Mouse (Mus musculus) left cerebral cortex, adult 2 months (tissue): Measurements from ENCODE around the gene Thap12. TPM values are rescaled to one million over a fixed set of nuclear protein-coding genes. Genes with fewer than 3 reads are reported as not detected.

Source experiments
- DNase-seq, 2 experiments: peaks; one replicate each; pipeline ENCODE4 v3.0.0; 2021 to 2022; ENCODE audit warnings: low spot score in 2 of 2, mixed read lengths in 1 of 2; ENCODE audit errors: extremely low spot score in 1 of 2
- H3K27ac ChIP-seq: fragments of 200-600 bp; 2 replicates; pipeline ENCODE4 v1.8.1; 2022
- H3K4me3 ChIP-seq: fragments of 200-600 bp; 2 replicates; pipeline ENCODE4 v1.8.1; 2022
- CTCF ChIP-seq: fragments of 200-600 bp; IDR thresholded peaks from 2 replicates; pipeline ENCODE4 v1.8.1; 2022; ENCODE audit warnings: antibody characterized with exemption, mild to moderate bottlenecking, moderate library complexity
- intact Hi-C: fragments of 180-260 bp; cut with DNase I; formaldehyde crosslinking; loops from one replicate; pipeline ENCODE4 v1.15.1; 2025
- total RNA-seq, 2 experiments: library from RNA; stranded (reverse); gene quantifications; 2 replicates each; pipeline ENCODE4 v1.2.3; 2021

The Thap12 gene
- total RNA-seq, 2 experiments from 2014 or later: 57.7 to 61.2 TPM

DNA sequence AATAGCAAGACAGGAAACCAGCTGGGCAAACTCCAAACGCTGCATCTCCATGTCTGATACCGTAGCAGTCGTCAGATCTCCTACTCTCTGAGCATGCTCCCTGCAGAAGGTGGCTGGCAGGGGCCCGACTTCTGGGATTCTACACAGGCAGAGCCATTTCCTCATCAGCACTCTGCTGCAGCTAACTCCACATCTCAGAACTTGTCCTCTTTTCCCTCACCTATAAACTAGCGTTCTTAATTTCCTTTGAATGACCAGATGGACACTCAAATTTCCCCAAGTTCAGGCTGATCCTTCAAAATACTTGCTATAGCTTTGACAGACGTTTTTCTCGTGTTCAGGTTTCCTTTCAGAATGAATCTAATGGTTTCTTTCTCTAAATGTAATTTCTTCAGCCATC, 1.1 kb upstream of the Thap12 start:
- intact Hi-C loops: no loop called here
- DNase-seq: no peak
- no peak for TF ChIP-seq CTCF
- no peak overlapping the region for H3K27ac ChIP-seq
- H3K4me3 ChIP-seq: peak overlapping the region; percentile 99; the same call in 1 of the 2 replicates

DNA sequence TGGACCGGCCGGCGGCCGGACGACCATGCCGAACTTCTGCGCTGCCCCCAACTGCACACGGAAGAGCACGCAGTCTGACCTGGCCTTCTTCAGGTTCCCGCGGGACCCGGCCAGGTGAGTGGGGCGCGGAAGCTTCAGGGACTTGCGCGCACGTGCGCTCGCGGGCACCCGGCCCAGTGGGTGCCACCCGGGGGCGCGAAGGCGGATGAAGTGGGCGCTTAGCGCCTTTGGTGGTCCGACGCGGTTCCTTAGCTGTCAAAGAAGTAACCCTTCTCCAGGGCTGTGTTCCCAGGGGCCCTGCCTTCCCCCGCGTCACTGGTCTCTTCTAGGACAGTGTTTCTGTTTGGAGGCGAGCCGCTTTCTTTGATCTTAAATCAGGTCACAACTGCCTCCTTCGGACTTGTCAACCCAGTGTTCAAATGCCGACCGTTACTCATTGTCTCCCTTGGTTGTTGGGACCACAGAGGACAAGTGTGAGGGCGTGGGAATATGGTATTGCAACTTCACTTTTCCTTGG, 520 bp downstream of the Thap12 start:
- H3K4me3 ChIP-seq: peak overlapping the region; percentile 99
- peak in 1 of 2 experiments; percentile 28 for DNase-seq
- TF ChIP-seq CTCF: no peak
- intact Hi-C loops: loop anchor here (1.0 kb wide), 1 partner anchor 47 kb away; the partner anchor contains the start of gene Emsy
- H3K27ac ChIP-seq: peak overlapping the region; percentile 80

DNA sequence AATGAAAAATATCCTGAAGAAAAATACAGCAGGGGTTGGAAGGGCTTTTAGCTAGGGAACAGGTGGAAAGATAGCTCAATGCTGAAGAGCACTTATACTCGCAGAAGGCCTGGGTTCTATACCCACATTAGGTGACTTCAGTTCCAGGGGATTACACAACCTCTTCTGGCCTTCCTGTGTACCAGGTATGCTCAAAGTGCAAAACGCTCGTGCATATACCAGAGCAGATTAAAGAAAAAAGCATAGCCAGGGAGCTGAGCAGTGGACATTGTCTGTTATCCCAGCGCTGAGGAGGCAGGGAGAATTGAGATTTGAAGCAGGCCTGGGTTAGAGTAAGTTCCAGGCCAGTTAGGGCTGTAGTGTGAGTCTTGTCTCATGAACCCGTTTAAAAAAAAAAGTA, 1.4 kb downstream of the Thap12 start:
- no peak overlapping the region for H3K27ac ChIP-seq
- TF ChIP-seq CTCF: no peak
- DNase-seq: no peak
- H3K4me3 ChIP-seq: peak overlapping the region; percentile 99; the same call in 1 of the 2 replicates
- intact Hi-C loops: no loop called here

DNA sequence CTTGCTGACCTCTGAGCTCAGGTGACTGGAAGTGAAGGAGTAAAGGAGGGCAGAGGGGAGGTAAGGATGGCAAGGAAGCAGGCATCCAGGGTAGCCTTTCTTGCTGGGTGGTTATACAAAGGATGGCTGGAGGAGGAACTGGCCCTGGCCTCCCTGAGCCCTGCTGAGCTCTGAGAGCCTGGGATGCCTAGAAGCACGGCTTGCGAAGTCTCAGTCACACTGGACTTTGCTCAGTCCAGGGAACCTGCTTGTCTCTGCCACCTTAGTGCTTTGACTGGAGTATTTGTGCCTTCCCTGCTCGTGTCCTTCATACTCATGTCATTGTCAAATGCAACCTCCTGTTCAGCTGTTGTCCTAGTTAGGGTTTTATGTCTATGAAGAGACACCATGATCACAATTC, 10.8 kb downstream of the Thap12 start:
- no peak overlapping the region for H3K27ac ChIP-seq
- TF ChIP-seq CTCF: no peak
- no peak for DNase-seq

DNA sequence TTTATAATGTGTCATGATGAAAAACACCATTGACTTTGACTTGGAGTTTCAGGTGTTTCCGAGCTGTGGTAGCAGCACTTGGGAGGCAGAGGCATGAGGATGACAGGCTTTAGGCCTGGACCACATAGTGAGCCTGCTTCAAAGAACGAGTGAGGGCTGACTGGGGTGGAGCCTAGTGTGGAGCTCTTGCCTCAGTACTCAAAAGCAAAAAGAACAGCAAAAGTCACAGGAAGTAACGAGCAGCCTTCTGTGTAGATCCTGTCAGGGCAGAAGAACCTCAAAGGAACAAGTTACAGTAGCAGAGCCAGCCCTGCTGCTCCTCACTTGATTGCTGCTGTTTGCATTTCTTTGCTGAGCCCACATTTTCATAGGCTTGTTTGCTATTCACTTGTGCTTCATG, 14.5 kb downstream of the Thap12 start:
- intact Hi-C loops: no loop called here
- TF ChIP-seq CTCF: no peak
- DNase-seq: no peak
- Histone ChIP-seq H3K27ac (no peak overlapping the region), H3K4me3 (no peak overlapping the region)

More for the DNA sequence above, 10.8 kb downstream of the Thap12 start:
- intact Hi-C loops: no loop called here
- H3K4me3 ChIP-seq: no peak overlapping the region

DNA sequence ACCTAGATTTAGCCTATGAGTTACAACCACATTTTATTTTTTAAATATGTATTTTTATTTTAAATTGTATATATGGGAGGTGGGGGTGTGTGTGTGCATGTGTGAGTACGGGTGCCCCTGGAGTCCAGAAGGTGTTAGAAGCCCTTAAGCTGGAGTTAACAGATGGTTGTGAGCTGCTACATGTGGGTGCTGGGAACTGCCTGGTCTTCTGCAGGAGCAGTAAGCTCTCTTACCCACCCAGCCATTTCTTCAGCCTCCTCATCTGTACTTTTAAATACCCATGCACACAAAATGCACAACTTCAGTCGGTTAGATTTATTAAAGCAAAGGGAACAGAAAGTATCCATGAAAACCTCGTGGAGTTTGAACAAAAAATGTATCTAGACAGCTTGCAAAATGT, 16.9 kb downstream of the Thap12 start:
- intact Hi-C loops: no loop called here
- no peak overlapping the region for H3K4me3 ChIP-seq
- no peak overlapping the region for H3K27ac ChIP-seq
- TF ChIP-seq CTCF: no peak
- DNase-seq: no peak

DNA sequence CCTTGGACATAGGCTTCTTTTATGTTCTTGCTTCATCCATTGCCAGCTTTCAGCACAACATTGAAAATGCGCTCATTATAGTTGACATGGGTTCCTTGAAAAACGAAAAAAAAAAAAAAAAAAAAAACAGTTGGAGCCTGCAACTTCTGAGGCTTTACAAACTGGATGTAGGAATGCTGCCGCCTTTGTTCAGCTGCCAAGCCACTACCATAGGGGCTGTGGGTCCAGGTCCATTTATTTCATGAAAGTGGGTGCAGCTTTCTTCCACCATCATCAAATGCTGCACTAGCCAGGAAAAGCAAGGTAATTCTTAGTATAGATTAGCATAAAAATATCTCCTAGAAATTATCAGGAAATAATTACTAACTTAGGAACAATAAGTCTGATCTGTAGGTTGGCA, 17.8 kb downstream of the Thap12 start:
- DNase-seq: no peak
- no peak overlapping the region for H3K4me3 ChIP-seq
- no peak for TF ChIP-seq CTCF
- intact Hi-C loops: no loop called here
- H3K27ac ChIP-seq: no peak overlapping the region

DNA sequence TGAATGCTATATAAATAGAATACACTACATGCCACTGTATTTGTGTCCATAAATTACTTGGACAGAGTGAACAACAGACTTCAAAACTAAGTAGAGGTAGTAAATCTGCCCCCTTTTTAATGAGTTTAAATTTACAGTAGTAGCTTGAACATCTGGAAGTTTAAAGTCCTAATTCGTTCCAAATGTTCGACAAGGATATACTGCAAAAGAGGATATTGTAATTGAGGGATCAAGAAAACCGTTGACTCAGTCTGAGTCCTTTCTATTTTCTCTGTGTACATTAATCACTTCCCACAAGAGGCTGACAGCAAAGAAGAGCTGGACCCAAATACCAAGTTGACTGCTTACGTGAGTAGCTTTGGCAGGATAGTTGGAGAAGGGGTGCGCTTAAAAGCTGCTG, 18.3 kb downstream of the Thap12 start:
- H3K27ac ChIP-seq: no peak overlapping the region
- no peak for DNase-seq
- no peak for TF ChIP-seq CTCF
- intact Hi-C loops: no loop called here
- no peak overlapping the region for H3K4me3 ChIP-seq

DNA sequence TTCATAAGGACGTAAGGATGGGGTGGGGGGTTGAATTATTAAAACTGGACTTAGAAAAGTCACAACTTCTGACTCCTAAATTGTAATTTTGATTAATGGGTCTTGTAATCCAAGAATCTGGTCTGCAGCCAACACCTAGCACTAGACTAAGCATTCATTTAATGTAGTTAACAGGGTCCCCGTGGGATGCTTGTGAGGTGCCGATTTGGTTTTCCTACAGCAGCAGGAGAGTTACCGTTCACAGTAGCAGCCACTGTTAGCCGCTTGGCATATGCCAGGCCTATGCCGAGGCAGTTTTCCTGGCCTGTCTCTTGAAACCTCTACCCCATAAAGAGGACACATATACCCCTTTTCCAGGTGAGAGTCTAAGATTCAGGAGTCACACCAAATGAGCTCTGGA, 18.7 kb downstream of the Thap12 start:
- DNase-seq: no peak
- intact Hi-C loops: no loop called here
- no peak for TF ChIP-seq CTCF
- no peak overlapping the region for H3K4me3 ChIP-seq
- no peak overlapping the region for H3K27ac ChIP-seq

DNA sequence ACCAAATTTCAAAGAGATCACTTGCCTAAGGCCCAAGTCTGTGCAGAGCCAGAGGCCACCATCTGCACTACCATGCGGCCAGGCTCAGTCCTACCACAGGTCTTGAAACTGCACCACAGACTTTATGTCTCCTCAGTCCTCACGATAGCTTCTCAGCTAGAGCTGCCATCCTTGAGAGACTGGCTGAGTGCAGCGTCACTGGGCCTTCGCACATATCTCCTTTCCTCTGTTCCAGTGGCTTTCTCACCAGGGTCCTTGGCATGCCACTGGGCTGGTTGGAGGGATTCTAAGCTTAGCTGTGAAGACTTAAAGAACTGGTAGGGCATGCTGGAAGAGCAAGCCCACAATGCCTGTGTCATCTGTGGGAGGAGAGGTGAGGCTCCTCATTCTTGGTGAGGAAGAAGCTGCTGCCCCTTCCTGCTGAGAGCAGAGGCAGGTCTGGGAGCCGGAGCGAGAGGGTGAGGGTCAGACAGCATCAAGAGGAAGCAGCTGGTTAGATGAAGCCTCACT, 22.8 kb downstream of the Thap12 start:
- DNase-seq: no peak
- no peak overlapping the region for H3K27ac ChIP-seq
- intact Hi-C loops: no loop called here
- no peak overlapping the region for H3K4me3 ChIP-seq
- TF ChIP-seq CTCF: no peak

DNA sequence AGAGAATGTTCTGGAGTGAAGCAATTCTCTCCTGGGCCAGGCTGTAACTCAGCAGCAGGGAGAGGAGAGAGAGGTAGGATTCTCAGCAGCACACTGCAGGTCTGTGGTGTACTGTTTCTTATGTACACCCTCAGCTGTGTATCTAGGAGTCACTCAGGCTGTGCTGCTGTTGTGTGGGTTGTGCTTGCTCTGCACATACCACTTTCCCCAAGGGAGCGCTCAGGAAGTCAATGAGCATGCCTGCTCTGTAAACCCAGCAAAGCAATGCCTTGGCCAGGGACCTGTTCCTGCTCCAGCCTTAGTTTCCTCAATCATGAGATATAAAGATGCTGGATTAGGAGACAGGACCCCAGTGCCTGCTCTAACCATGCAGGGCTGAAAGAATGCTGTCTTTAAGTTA, 25.1 kb downstream of the Thap12 start:
- intact Hi-C loops: no loop called here
- DNase-seq: no peak
- TF ChIP-seq CTCF: no peak
- H3K27ac ChIP-seq: no peak overlapping the region
- H3K4me3 ChIP-seq: no peak overlapping the region

DNA sequence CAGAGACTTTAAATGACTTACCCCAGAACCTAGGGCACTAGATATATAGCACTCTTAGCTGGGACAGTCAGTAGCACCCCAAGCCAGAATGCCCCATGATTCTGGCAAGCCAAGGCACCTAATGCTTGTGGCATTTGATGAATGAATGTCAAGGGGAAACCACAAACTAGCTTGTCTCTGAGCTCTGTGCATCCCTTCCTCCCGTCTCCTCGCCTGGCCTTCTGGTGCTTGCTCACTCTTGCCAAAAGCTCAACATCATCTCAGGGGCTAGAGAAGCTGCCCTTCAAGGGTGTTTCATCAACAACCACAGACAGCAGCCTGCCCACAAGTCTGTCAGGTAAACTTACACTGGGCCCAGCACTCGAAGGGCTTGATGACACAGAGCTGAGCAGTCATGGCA, 25.6 kb downstream of the Thap12 start:
- no peak for DNase-seq
- H3K27ac ChIP-seq: no peak overlapping the region
- intact Hi-C loops: no loop called here
- no peak for TF ChIP-seq CTCF
- H3K4me3 ChIP-seq: no peak overlapping the region

DNA sequence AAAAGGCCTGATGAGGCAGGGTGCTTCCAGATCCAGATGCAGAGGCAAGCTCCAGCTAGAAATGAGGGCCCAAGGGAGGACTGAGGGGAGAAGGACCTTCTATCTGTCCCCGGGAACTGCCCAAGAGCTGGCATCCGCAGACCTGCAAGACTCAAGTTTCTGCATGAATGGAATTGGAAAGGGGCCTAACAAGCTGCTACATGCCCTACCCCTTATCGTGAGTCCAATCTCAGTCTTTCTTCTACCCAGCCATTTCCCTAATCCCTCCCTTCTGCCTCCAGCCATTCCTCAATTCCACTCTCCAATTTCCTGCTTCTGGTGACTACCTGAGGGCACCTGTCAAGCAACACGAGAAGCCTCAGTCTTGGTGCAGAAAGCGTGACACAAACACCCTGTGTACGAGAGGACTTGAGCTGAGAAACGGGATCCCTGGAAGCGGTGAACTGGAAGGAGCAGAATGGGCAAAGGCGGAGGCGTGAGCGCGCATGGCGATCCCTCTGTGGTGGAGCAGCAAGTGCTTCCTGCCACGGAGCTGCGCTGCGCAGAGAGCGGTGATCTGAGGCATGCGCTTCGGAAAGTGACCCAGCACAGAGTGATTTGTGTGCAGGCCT, 26.9 kb downstream of the Thap12 start:
- H3K27ac ChIP-seq: no peak overlapping the region
- DNase-seq: no peak
- no peak overlapping the region for H3K4me3 ChIP-seq
- no peak for TF ChIP-seq CTCF
- intact Hi-C loops: no loop called here
